Mouse (Mus musculus) G1E (cell line): ENCODE measurements around the gene Timp4. TPM values are rescaled to one million over a fixed set of nuclear protein-coding genes. Genes with fewer than 3 reads are reported as not detected.
A peak's percentile ranks its signal among the peaks of the same experiment; 100 is the strongest.

Experiments
- ATAC-seq: 2 replicates; pipeline ENCODE4 v1.8.0; 2016; ENCODE audit warnings: mild to moderate bottlenecking; ENCODE audit not compliant: insufficient number of reproducible peaks, poor library complexity, low FRiP score, severe bottlenecking; ENCODE audit errors: extremely low read depth
- DNase-seq: peaks from one replicate; pipeline ENCODE4 v3.0.0; 2012; ENCODE audit warnings: low spot score
- H3K27me3 ChIP-seq: 2 replicates; pipeline ENCODE4 v1.6.1; 2012; ENCODE audit warnings: mild to moderate bottlenecking, low read length, inconsistent platforms; ENCODE audit not compliant: insufficient read depth
- H3K36me3 ChIP-seq: replicated peaks from 2 replicates; pipeline ENCODE3; 2012; ENCODE audit warnings: mild to moderate bottlenecking, inconsistent platforms
- H3K4me1 ChIP-seq: 2 replicates; pipeline ENCODE4 v1.6.1; 2012; ENCODE audit warnings: low read depth, low read length, inconsistent platforms, mixed read lengths; ENCODE audit not compliant: insufficient read depth
- H3K4me3 ChIP-seq: 2 replicates; pipeline ENCODE4 v1.5.1; 2012; ENCODE audit warnings: low read depth, mild to moderate bottlenecking, inconsistent platforms, low read length, moderate library complexity, mixed read lengths
- H3K9me3 ChIP-seq: replicated peaks from 2 replicates; pipeline ENCODE4 v1.6.1; 2012; ENCODE audit warnings: inconsistent platforms
- CTCF ChIP-seq: IDR thresholded peaks from 2 replicates; pipeline ENCODE4 v1.5.1; 2012; ENCODE audit warnings: low read depth, low read length, inconsistent platforms, mixed read lengths
- GATA1 ChIP-seq: IDR thresholded peaks from 2 replicates; pipeline ENCODE4 v1.6.1; 2012; ENCODE audit warnings: borderline replicate concordance, low read length, inconsistent platforms, mixed read lengths
- GATA2 ChIP-seq: IDR thresholded peaks from 2 replicates; pipeline ENCODE4 v1.6.1; 2012; ENCODE audit warnings: low read depth, low read length, inconsistent platforms, borderline replicate concordance
- POLR2AphosphoS5 ChIP-seq: IDR thresholded peaks from 2 replicates; pipeline ENCODE4 v1.6.1; 2012; ENCODE audit warnings: low read depth, low read length, inconsistent platforms; ENCODE audit not compliant: insufficient replicate concordance
- TAL1 ChIP-seq: conservative IDR thresholded peaks from 2 replicates; pipeline ENCODE4 v1.6.1; 2012; ENCODE audit warnings: low read depth, low read length, inconsistent platforms, mixed read lengths
- polyA plus RNA-seq: library from polyadenylated mRNA; stranded (reverse); fragments of >175 nt; gene quantifications from 2 replicates; pipeline ENCODE4 v1.2.3, GENCODE M21; 2012
- total RNA-seq, 2 experiments: library from RNA; stranded (forward) in 1 of 2; stranded (reverse) in 1 of 2; fragments of 200-1000 nt in 1 of 2; fragments of >200 nt in 1 of 2; fragmentation: Nextera tagmentation in 1 of 2; gene quantifications; 2 replicates each; pipeline ENCODE4 v1.2.3; 2014 to 2017

Timp4 gene
- total and polyA plus RNA-seq, 3 experiments = 0.11 TPM; not detected in 2

- Histone ChIP-seq H3K4me3 (no peak overlapping the region), H3K27me3 (no peaks in the 10 kb centered on the region), H3K9me3 (no peaks in the 10 kb centered on the region), H3K4me1 (no peaks in the 10 kb centered on the region), H3K36me3 (no peaks in the 10 kb centered on the region)
- TF ChIP-seq GATA1 (no peak), TAL1 (no peak), CTCF (no peak), GATA2 (no peak), POLR2AphosphoS5 (no peak)
- DNase-seq (no peak), ATAC-seq (peak; percentile 79)
These were observed 51.3 kb downstream of the Timp4 start for GRCm38 (mm10) chr6:115200753-115201152.

Other genes with a start within 250 kb of the Timp4 start
- gene Tamm41, start 214.3 kb downstream of the Timp4 start, total RNA-seq (2014; fragmentation: Nextera tagmentation) = 26.4 and 33.0 TPM in 2 replicates
- 47.4 and 48.8 TPM in 2 replicates for gene Tamm41, start 214.3 kb downstream of the Timp4 start, total RNA-seq (2017)
- gene Tamm41, start 214.3 kb downstream of the Timp4 start, polyA plus RNA-seq = 20.9 and 23.4 TPM in 2 replicates
- gene Syn2, start 117.3 kb downstream of the Timp4 start, total RNA-seq (2014; fragmentation: Nextera tagmentation) = not detected in 2 replicates
- 0.12 and 0.16 TPM in 2 replicates for gene Syn2, start 117.3 kb downstream of the Timp4 start, total RNA-seq (2017)
- gene Syn2, start 117.3 kb downstream of the Timp4 start, polyA plus RNA-seq = not detected in 2 replicates
- gene Gm17482, start 24.9 kb downstream of the Timp4 start, total RNA-seq (2014; fragmentation: Nextera tagmentation) = not detected in 2 replicates
- not detected in 2 replicates for gene Gm17482, start 24.9 kb downstream of the Timp4 start, total RNA-seq (2017)
- gene Gm17482, start 24.9 kb downstream of the Timp4 start, polyA plus RNA-seq = not detected in 2 replicates
- gene Pparg, start 108.7 kb upstream of the Timp4 start, total RNA-seq (2014; fragmentation: Nextera tagmentation) = not detected in 2 replicates
- 0.06 TPM in 1 of 2 replicates, not detected in the other for gene Pparg, start 108.7 kb upstream of the Timp4 start, total RNA-seq (2017)
- gene Pparg, start 108.7 kb upstream of the Timp4 start, polyA plus RNA-seq = not detected in 2 replicates